Mouse (Mus musculus) liver, adult 2 months (tissue): ENCODE measurements around the gene Tor1a. TPM values are rescaled to one million over a fixed set of nuclear protein-coding genes. Genes with fewer than 3 reads are reported as not detected.

Experiments used
- DNase-seq: peaks from one replicate; pipeline ENCODE4 v3.0.0-alpha.2; 2011; ENCODE audit warnings: low read depth, low spot score; ENCODE audit errors: extremely low read depth
- H3K27ac ChIP-seq: fragments of 200-500 bp; replicated peaks from 2 replicates; pipeline ENCODE4 v1.5.1; 2012; ENCODE audit warnings: low read depth, mild to moderate bottlenecking, control low read depth, inconsistent platforms, low read length; ENCODE audit not compliant: insufficient read depth
- H3K27me3 ChIP-seq: fragments of 200-500 bp; 2 replicates; pipeline ENCODE4 v1.6.1; 2012; ENCODE audit warnings: mild to moderate bottlenecking, moderate library complexity, low read length, inconsistent platforms; ENCODE audit not compliant: control insufficient read depth, insufficient read depth
- H3K36me3 ChIP-seq: fragments of 200-500 bp; 2 replicates; pipeline ENCODE4 v1.6.1; 2012; ENCODE audit warnings: low read length, inconsistent platforms; ENCODE audit not compliant: control insufficient read depth, insufficient read depth
- H3K4me1 ChIP-seq: fragments of 200-500 bp; 2 replicates; pipeline ENCODE4 v1.6.1; 2011; ENCODE audit warnings: low read length; ENCODE audit not compliant: control insufficient read depth, insufficient read depth
- H3K4me3 ChIP-seq: fragments of 200-500 bp; 2 replicates; pipeline ENCODE4 v1.5.1; 2011; ENCODE audit warnings: low read depth, mild to moderate bottlenecking, control low read depth, low read length, moderate library complexity; ENCODE audit not compliant: insufficient read depth
- H3K79me2 ChIP-seq: fragments of 200-500 bp; 2 replicates; pipeline ENCODE4 v1.6.1; 2012; ENCODE audit warnings: inconsistent platforms, mild to moderate bottlenecking, low read length, moderate library complexity; ENCODE audit not compliant: control insufficient read depth, insufficient read depth
- H3K9ac ChIP-seq: fragments of 200-500 bp; 2 replicates; pipeline ENCODE4 v1.6.1; 2012; ENCODE audit warnings: low read depth, mild to moderate bottlenecking, control low read depth, inconsistent platforms, low read length
- CTCF ChIP-seq: fragments of 200-500 bp; IDR thresholded peaks from 2 replicates; pipeline ENCODE4 v1.5.1; 2011; ENCODE audit warnings: low read depth, low read length, control low read depth
- POLR2A ChIP-seq: fragments of 200-500 bp; IDR thresholded peaks from 2 replicates; pipeline ENCODE4 v1.6.1; 2011; ENCODE audit warnings: low read length, control low read depth; ENCODE audit not compliant: insufficient read depth; ENCODE audit errors: extremely low read depth
- WGBS: fragments of 180-500 bp; shearing (Covaris S2); methylation state at CpG from one replicate; pipeline ENCODE4 v1.1.7; 2018; 5-methylcytosine and 5-hydroxymethylcytosine counted together
- polyA plus RNA-seq: library from polyadenylated mRNA; depleted of rRNA; stranded (reverse); fragments of >200 nt; gene quantifications from 2 replicates; pipeline ENCODE4 v1.2.3, GENCODE M21; 2012; rRNA removed
- total RNA-seq: library from RNA; depleted of rRNA; stranded (reverse); fragments of >200 nt; gene quantifications from 2 replicates; pipeline ENCODE4 v1.2.3, GENCODE M21; 2014; rRNA removed

Gene Tor1a
- total RNA-seq = 62.2 and 76.6 TPM in 2 replicates
- polyA plus RNA-seq = 54.2 and 57.9 TPM in 2 replicates

DNA sequence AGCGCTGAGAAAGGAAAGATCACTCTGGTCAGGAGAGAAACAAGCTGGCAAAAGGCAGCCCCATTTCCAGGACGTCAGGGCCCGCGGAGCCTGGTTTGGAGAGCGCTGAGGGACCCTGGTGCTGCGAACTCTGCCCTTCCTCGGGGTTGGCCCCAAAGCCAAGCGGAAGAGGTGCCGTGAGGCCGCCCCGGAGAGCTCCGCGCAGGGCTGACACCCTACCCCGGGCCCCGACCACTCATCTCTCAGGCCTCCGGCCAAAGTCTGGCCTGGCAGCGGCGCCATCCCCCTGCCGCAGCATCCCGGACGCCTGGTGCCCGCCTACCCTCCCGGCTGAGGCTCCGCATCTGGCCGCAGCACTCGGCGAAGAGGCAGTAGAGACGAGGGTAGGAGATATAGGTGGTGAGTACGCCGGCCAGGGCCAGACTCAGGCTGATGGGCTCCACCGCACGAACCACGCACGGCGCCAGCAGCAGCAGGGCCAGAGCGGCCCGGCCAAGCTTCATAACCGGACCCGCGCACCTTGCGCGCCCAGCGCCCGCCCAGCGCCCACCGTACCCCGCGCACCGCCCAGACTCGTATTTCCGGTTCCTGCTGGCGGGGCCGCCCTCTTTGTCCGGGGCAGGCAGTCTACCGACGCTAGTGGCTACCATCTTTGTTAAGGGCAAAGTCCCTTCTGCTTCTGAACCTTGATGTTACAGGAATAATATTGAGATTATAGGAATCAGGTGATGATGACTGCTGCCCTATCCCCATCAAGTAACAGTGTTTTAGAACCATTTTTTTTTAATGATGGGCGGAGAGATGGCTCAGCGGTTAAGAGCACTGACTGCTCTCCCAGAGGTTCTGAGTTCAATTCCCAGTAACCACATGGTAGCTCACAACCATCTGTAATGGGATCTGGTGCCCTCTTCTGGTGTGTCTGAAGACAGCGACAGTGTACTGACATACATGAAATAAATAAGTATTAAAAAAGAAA lies at the start of gene Tor1a:
Gene Tor1a (minus strand): TSS at position 582 of the 976 bp plus-strand sequence.
- DNase-seq = peak; percentile 75
- peak within 1 kb of the TSS; percentile 100 for H3K9ac ChIP-seq
- H3K27ac ChIP-seq = peak within 1 kb of the TSS; percentile 98
- peaks cover 30% of the 10 kb centered on the region for H3K4me1 ChIP-seq
- peak within 1 kb of the TSS; percentile 100 for H3K4me3 ChIP-seq
- 2% methylated on average over 59 of the region's 59 CpGs for WGBS
- H3K27me3 ChIP-seq = no peaks in the 10 kb centered on the region
- peaks cover 17% of the 10 kb centered on the region; the same call in 1 of the 2 replicates for H3K79me2 ChIP-seq
- peak; percentile 89 for TF ChIP-seq POLR2A
- no peak for TF ChIP-seq CTCF
- H3K36me3 ChIP-seq = peaks cover 9% of the 10 kb centered on the region

DNA sequence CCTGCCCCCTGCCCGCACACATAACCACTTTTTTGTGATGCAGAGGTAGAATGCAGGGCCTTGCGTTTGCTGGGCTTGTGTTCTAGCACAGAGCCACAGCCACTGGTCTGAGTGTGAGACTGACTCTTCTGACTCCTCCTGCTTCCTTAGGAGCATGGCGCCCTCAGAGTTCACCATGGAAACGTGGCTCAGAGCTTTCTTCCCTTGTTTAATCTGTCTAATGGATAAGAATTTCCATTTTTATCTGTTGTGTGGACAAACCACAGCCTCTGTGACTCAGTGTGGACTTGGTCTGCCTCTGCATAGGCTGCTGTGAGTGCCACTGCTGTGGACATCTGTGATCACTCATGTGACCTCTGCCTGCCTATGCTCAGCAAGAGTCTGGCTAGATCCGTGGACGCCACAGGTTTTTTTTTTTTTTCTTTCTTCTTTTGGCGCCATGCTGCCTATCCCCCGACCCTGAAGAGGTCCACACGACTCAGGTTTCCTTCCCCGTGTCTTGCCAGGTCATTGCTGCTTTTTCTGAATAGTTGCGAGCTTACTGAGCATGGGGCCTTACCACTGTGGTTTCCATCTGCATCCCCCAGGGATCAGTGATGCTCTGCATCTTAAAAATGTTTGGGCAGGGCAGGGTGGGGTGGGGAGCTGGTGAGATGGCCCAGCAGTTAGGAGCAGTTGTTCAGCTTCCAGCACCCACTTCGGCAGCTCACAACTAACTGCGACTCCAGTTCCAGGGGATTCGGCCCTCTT lies 45.8 kb upstream of the Tor1a start:
- H3K9ac ChIP-seq = no peak overlapping the region
- no peak overlapping the region for H3K27ac ChIP-seq
- WGBS = 82% methylated on average over 14 of the region's 14 CpGs
- no peaks in the 10 kb centered on the region for H3K36me3 ChIP-seq
- H3K4me3 ChIP-seq = no peak overlapping the region
- no peak for DNase-seq
- H3K79me2 ChIP-seq = no peaks in the 10 kb centered on the region
- H3K27me3 ChIP-seq = no peaks in the 10 kb centered on the region
- H3K4me1 ChIP-seq = no peaks in the 10 kb centered on the region
- TF ChIP-seq POLR2A = no peak
- no peak for TF ChIP-seq CTCF

DNA sequence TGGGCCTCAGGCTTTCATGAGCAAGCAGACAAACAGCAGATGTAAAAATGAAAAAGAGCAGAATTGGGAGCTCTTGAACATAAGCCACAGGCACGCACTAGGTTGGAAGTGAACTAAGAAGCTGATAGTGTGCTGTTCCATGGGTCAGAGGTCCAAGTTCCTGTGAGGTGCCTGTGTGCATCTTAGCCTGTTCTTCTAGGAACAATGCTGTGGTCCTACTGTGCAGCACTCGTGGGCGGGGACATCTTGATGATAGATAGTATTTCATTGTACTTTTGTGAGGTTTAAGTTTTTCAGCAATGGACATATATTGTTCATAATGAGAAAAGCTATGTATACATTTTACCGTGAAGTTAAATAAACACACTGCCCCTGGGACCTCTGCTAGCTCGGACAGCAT lies 39.5 kb upstream of the Tor1a start:
- Histone ChIP-seq H3K4me1 (no peaks in the 10 kb centered on the region), H3K27ac (no peak overlapping the region), H3K4me3 (no peak overlapping the region), H3K9ac (no peak overlapping the region), H3K36me3 (no peaks in the 10 kb centered on the region), H3K79me2 (no peaks in the 10 kb centered on the region), H3K27me3 (no peaks in the 10 kb centered on the region)
- WGBS = 88% methylated on average over 5 of the region's 5 CpGs
- DNase-seq = no peak
- TF ChIP-seq CTCF (no peak), POLR2A (no peak)

DNA sequence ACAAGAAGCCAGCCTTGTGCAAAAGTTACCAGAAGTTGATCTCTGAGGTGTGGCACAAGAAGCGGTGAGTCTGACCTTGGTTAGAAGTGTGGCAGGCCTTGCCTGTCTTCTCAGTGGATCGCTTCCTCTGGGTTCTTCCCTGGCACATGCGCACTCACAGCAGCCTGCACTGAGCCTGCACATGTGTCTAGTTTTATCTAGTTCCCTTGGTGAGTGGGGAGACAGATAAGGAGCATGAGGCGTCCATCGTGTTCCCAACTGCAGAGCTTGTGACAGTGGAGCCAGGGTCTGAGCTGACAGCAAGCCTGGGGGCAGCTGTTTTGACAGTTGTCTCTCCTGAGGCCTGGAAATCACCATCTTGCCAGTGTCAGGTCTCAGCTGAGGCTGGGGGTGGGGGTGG lies 38.7 kb upstream of the Tor1a start:
- TF ChIP-seq CTCF (no peak), POLR2A (no peak)
- no peak for DNase-seq
- WGBS = 79% methylated on average over 5 of the region's 5 CpGs
- Histone ChIP-seq H3K79me2 (no peaks in the 10 kb centered on the region), H3K36me3 (no peaks in the 10 kb centered on the region), H3K27ac (no peak overlapping the region), H3K4me1 (no peaks in the 10 kb centered on the region), H3K9ac (no peak overlapping the region), H3K27me3 (no peaks in the 10 kb centered on the region), H3K4me3 (no peak overlapping the region)

DNA sequence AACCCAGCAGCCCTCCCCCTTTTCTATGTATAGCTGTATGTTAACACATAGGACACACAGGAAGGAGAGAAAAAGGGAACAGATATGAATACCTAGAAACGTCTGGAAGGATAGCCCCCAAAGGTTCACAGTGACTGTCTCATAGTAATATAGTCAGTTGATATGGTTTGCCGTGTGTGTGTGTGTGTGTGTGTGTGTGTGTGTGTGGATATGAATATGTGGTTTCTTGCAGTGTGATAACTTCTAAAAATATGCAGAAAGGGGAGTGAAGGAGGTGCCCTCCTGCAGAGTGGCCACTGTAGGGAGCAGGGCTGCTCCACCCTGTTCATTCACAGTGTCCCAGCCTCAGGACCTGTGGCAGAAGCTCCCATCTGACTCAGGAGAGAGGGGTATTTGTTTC lies 37.7 kb upstream of the Tor1a start:
- no peak for DNase-seq
- Histone ChIP-seq H3K4me1 (no peaks in the 10 kb centered on the region), H3K9ac (no peak overlapping the region), H3K79me2 (no peaks in the 10 kb centered on the region), H3K36me3 (no peaks in the 10 kb centered on the region), H3K27me3 (no peaks in the 10 kb centered on the region), H3K4me3 (no peak overlapping the region), H3K27ac (no peak overlapping the region)
- 90% methylated on average over 2 of the region's 2 CpGs for WGBS
- no peak for TF ChIP-seq POLR2A
- no peak for TF ChIP-seq CTCF
